Mouse (Mus musculus) embryonic facial prominence, embryonic 12.5 days (tissue): ENCODE data around the gene Gstp3. TPM values are rescaled to one million over a fixed set of nuclear protein-coding genes. Genes with fewer than 3 reads are reported as not detected.

Experiments
- ATAC-seq: fragments of 200-750 bp; cut with Nextera tagmentation; 2 replicates; pipeline ENCODE4 v1.8.0; 2017; ENCODE audit not compliant: insufficient number of reproducible peaks, insufficient read depth, low FRiP score, low TSS enrichment
- H3K27ac ChIP-seq: fragments of 300-500 bp; sonication (generic); 2 replicates; pipeline ENCODE4 v1.5.1; 2016; ENCODE audit warnings: mild to moderate bottlenecking
- H3K27me3 ChIP-seq: fragments of 300-500 bp; sonication (generic); 2 replicates; pipeline ENCODE4 v1.6.1; 2016; ENCODE audit warnings: mild to moderate bottlenecking, moderate library complexity
- H3K36me3 ChIP-seq: fragments of 300-500 bp; sonication (generic); 2 replicates; pipeline ENCODE4 v1.6.1; 2016; ENCODE audit warnings: mild to moderate bottlenecking
- H3K4me1 ChIP-seq: fragments of 300-500 bp; sonication (generic); 2 replicates; pipeline ENCODE4 v1.6.1; 2016
- H3K4me2 ChIP-seq: fragments of 300-500 bp; sonication (generic); replicated peaks from 2 replicates; pipeline ENCODE4 v1.6.1; 2016; ENCODE audit warnings: mild to moderate bottlenecking, moderate library complexity
- H3K4me3 ChIP-seq: fragments of 300-500 bp; sonication (generic); 2 replicates; pipeline ENCODE4 v1.5.1; 2016; ENCODE audit warnings: mild to moderate bottlenecking
- H3K9ac ChIP-seq: fragments of 300-500 bp; sonication (generic); 2 replicates; pipeline ENCODE4 v1.6.1; 2016; ENCODE audit warnings: mild to moderate bottlenecking, moderate library complexity
- H3K9me3 ChIP-seq: fragments of 300-500 bp; sonication (generic); 2 replicates; pipeline ENCODE4 v1.6.1; 2016; ENCODE audit warnings: mild to moderate bottlenecking, moderate library complexity
- WGBS: fragments of 180-500 bp; shearing (Covaris S2); methylation state at CpG from one replicate; pipeline ENCODE4 v1.1.7; 2016; 5-methylcytosine and 5-hydroxymethylcytosine counted together
- polyA plus RNA-seq: library from polyadenylated mRNA; unstranded; fragments of >200 nt; fragmentation: Nextera tagmentation; extraction: Ambion mirVana; gene quantifications from 2 replicates; pipeline ENCODE4 v1.2.1, GENCODE M21; 2016

Gene Gstp3
- polyA plus RNA-seq, 1 experiment from 2014 or later: not detected

DNA sequence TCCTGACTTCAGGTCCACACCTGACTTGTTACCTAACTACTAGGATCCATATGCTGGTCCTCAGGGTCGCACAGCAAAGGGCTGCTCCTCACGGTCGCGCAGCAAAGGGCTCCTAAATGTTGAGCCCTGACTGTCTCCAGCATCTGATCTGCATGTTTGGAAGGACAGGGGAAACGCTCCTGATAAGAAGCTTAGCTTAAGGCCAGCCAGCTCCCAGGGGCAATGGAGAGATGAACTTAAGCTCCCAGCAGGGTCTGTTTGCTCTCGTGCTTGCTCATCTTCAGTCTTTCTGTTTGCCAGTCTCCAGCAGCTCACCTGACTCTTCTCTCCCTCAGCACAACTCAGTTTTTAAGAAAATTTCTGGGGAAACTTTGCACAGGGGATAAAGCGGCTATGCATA is 26.7 kb downstream of the Gstp3 start:
- Histone ChIP-seq H3K27ac (no peak overlapping the region), H3K27me3 (no peaks in the 10 kb centered on the region), H3K36me3 (peaks cover 7% of the 10 kb centered on the region; the same call in 1 of the 2 replicates), H3K4me2 (no peak overlapping the region), H3K4me1 (0 out of 2 replicates have a peak, but pooled peaks cover 5% of the 10 kb centered on the region), H3K4me3 (no peak overlapping the region), H3K9me3 (no peaks in the 10 kb centered on the region), H3K9ac (no peak overlapping the region)
- WGBS: 63% methylated on average over 7 of the region's 7 CpGs
- ATAC-seq: no peak

- ATAC-seq: no peak
- H3K27me3 ChIP-seq: no peaks in the 10 kb centered on the region
- H3K9me3 ChIP-seq: peaks cover 6% of the 10 kb centered on the region
- H3K4me3 ChIP-seq: no peak overlapping the region
- no peaks in the 10 kb centered on the region for H3K4me1 ChIP-seq
- H3K27ac ChIP-seq: no peak overlapping the region
- H3K36me3 ChIP-seq: no peaks in the 10 kb centered on the region
- H3K4me2 ChIP-seq: no peak overlapping the region
- H3K9ac ChIP-seq: no peak overlapping the region
Observed at GRCm38 (mm10) chr19:4027576-4027975, 31.8 kb downstream of the Gstp3 start.

- no peak overlapping the region for H3K4me2 ChIP-seq
- H3K27ac ChIP-seq: no peak overlapping the region
- H3K9ac ChIP-seq: no peak overlapping the region
- H3K4me3 ChIP-seq: no peak overlapping the region
- ATAC-seq: no peak
- no peaks in the 10 kb centered on the region for H3K4me1 ChIP-seq
- no peaks in the 10 kb centered on the region for H3K27me3 ChIP-seq
- peaks cover 6% of the 10 kb centered on the region for H3K9me3 ChIP-seq
- H3K36me3 ChIP-seq: no peaks in the 10 kb centered on the region
- WGBS: 71% methylated on average over 7 of the region's 7 CpGs
Observed at GRCm38 (mm10) chr19:4023185-4023584, 36.2 kb downstream of the Gstp3 start.

GRCm38 (mm10) chr19:4018743-4019583 is 40.4 kb downstream of the Gstp3 start:
- H3K27me3 ChIP-seq: no peaks in the 10 kb centered on the region
- ATAC-seq: 0 out of 2 replicates have a peak, but pooled peaks have one; percentile 42
- H3K4me2 ChIP-seq: no peak overlapping the region
- no peak overlapping the region for H3K4me3 ChIP-seq
- H3K4me1 ChIP-seq: no peaks in the 10 kb centered on the region
- H3K9me3 ChIP-seq: no peaks in the 10 kb centered on the region
- WGBS: 34% methylated on average over 18 of the region's 18 CpGs
- H3K9ac ChIP-seq: no peak overlapping the region
- H3K27ac ChIP-seq: no peak overlapping the region
- no peaks in the 10 kb centered on the region for H3K36me3 ChIP-seq

DNA sequence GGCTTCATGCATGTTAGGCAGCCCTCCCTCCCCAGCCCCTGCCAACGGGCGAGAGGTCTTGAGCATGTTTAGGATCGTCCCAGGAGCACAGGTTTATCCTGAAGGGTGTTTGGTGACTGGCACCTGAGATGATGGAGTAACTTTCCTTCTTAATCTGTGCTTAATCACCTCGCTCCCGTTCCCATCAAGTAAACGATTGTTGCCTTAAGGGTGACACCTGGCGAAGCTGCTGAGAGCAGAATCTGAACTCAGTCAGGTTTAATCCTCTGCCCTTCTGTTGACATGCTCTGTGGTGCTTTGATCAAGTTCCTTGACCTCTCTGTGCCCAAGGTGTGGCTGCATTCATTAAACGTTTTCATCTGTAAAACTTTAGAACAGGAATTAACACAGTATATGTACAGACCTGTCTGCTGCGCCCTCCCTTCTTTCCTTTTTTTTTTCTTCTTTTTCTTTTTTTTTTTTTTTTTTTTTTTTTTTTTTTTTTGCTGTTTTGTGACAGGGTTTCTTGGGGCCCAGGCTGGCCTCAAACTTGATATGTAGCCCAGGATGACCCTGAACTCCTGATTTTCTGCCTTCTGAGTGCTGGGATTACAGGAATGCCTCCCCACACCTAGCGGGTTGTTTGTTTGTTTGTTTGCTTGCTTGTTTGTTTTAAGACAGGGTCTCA is 41.3 kb downstream of the Gstp3 start:
- Histone ChIP-seq H3K9me3 (no peaks in the 10 kb centered on the region), H3K4me1 (no peaks in the 10 kb centered on the region), H3K4me2 (no peak overlapping the region), H3K9ac (no peak overlapping the region), H3K36me3 (no peaks in the 10 kb centered on the region), H3K27me3 (no peaks in the 10 kb centered on the region), H3K4me3 (no peak overlapping the region), H3K27ac (no peak overlapping the region)
- no peak for ATAC-seq
- WGBS: 55% methylated on average over 10 of the region's 10 CpGs

GRCm38 (mm10) chr19:4015635-4016034 is 43.7 kb downstream of the Gstp3 start:
- Histone ChIP-seq H3K36me3 (peaks cover 4% of the 10 kb centered on the region; the same call in 1 of the 2 replicates), H3K27me3 (no peaks in the 10 kb centered on the region), H3K9ac (no peak overlapping the region), H3K4me2 (no peak overlapping the region), H3K9me3 (no peaks in the 10 kb centered on the region), H3K27ac (no peak overlapping the region), H3K4me3 (no peak overlapping the region), H3K4me1 (peaks cover 6% of the 10 kb centered on the region)
- WGBS: 47% methylated on average over 5 of the region's 5 CpGs
- no peak for ATAC-seq

DNA sequence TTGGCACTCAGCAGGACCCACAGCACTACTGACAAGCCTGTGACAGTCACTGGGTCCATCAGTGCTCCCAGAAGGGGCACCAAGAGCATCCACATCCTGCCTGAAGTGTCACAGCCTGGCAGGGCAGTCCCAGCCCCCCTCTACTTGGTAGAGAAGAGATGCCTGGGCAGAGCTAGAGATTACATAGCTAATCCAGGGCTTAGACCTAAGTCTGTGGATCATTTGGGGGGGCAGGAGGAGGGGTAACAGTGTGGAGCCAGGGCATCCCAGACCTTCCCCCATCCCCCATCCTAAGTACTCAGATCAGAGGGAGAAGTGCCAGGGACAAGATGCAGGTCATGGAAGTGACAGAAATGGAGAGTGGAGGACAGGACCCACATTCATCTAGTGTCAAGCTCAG is 44.6 kb downstream of the Gstp3 start:
- Histone ChIP-seq H3K9me3 (no peaks in the 10 kb centered on the region), H3K36me3 (peaks cover 10% of the 10 kb centered on the region), H3K27me3 (no peaks in the 10 kb centered on the region), H3K4me1 (peaks cover 6% of the 10 kb centered on the region), H3K9ac (no peak overlapping the region), H3K27ac (no peak overlapping the region), H3K4me2 (no peak overlapping the region), H3K4me3 (no peak overlapping the region)
- ATAC-seq: no peak

DNA sequence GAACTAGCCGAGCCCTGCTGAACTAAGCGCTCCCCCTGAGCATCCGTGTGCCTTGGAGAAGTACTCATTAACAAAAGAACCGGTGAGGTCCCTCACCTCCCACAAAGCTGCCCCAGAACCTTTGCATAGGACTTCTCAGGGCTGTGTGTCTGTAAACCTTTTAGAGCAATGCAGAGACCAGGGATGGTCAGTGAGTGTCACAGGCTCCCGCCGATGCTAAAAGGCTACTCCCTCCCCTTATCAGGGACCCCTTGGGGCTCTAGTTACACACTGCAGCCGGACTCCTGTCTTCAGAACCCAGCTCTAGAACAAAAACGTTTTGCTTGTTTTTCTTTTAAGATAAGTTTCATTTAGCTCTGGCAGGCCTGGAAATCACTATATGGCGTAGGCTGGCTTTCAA is 46.3 kb downstream of the Gstp3 start:
- Histone ChIP-seq H3K4me2 (peak overlapping the region; percentile 47), H3K9ac (0 out of 2 replicates have a peak overlapping the region, but pooled peaks have one; percentile 22), H3K27me3 (no peaks in the 10 kb centered on the region), H3K36me3 (peaks cover 27% of the 10 kb centered on the region), H3K4me1 (peaks cover 6% of the 10 kb centered on the region), H3K27ac (no peak overlapping the region), H3K9me3 (no peaks in the 10 kb centered on the region), H3K4me3 (peak overlapping the region; percentile 87)
- WGBS: 18% methylated on average over 9 of the region's 9 CpGs
- ATAC-seq: peak; percentile 23; the same call in 1 of the 2 replicates

- ATAC-seq: peak; percentile 97
- no peak within 1 kb of the TSS for H3K27ac ChIP-seq
Observed at GRCm38 (mm10) chr19:4012432-4013022, 46.8 kb downstream of the Gstp3 start, which contains the start of gene Ndufv1. TSS of gene Ndufv1 (minus strand) at chr19:4012806.

DNA sequence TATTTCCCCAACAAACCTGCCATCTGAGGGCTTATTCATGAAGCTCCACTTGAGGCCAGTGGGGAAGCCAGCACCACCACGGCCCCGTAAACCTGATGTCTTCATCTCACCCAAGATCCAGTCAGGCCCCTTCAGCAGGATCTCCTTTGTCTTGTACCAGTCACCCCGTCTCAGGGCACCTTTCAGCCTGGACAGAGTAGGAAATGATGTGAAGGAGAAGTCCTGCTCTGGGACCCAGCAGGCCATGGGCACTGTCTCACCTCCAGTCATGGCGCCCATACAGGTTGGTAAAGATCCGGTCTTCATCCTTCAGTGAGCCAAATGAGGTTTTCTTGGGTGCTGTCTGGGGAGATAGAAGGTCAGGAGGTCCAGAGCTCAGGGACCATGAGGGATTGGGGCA is 48.3 kb downstream of the Gstp3 start:
- H3K27me3 ChIP-seq: no peaks in the 10 kb centered on the region
- H3K36me3 ChIP-seq: peaks cover 46% of the 10 kb centered on the region
- no peak for ATAC-seq
- H3K27ac ChIP-seq: no peak overlapping the region
- H3K4me3 ChIP-seq: no peak overlapping the region
- H3K9me3 ChIP-seq: no peaks in the 10 kb centered on the region
- 91% methylated on average over 5 of the region's 5 CpGs for WGBS
- H3K9ac ChIP-seq: no peak overlapping the region
- H3K4me1 ChIP-seq: peaks cover 6% of the 10 kb centered on the region
- H3K4me2 ChIP-seq: peak overlapping the region; percentile 72; the same call in 1 of the 2 replicates

More at GRCm38 (mm10) chr19:4012432-4013022, 46.8 kb downstream of the Gstp3 start, which contains the start of gene Ndufv1:
- no peaks in the 10 kb centered on the region for H3K9me3 ChIP-seq
- peak within 1 kb of the TSS; percentile 87 for H3K4me3 ChIP-seq
- peaks cover 6% of the 10 kb centered on the region for H3K4me1 ChIP-seq
- H3K36me3 ChIP-seq: peaks cover 32% of the 10 kb centered on the region
- H3K9ac ChIP-seq: peak within 1 kb of the TSS; percentile 68
- under 1% methylated on average over 45 of the region's 45 CpGs for WGBS
- H3K4me2 ChIP-seq: peak within 1 kb of the TSS; percentile 72
- H3K27me3 ChIP-seq: no peaks in the 10 kb centered on the region
